Mouse (Mus musculus) hindbrain, embryonic 11.5 days (tissue): ENCODE measurements around the gene Crocc. TPM values are rescaled to one million over a fixed set of nuclear protein-coding genes. Genes with fewer than 3 reads are reported as not detected.

Source experiments
- ATAC-seq: fragments of 200-750 bp; cut with Nextera tagmentation; 2 replicates; pipeline ENCODE4 v1.8.0; 2017; ENCODE audit warnings: mild to moderate bottlenecking, moderate TSS enrichment, moderate library complexity; ENCODE audit not compliant: low FRiP score
- DNase-seq: peaks from one replicate; pipeline ENCODE4 v3.0.0-alpha.2; 2015; ENCODE audit warnings: low spot score
- H3K27ac ChIP-seq: fragments of 300-500 bp; sonication (generic); 2 replicates; pipeline ENCODE4 v1.5.1; 2014; ENCODE audit warnings: mild to moderate bottlenecking, low read depth, low read length
- H3K27me3 ChIP-seq: fragments of 300-500 bp; sonication (generic); 2 replicates; pipeline ENCODE4 v1.6.1; 2014; ENCODE audit warnings: mild to moderate bottlenecking, low read length, moderate library complexity, mixed read lengths; ENCODE audit not compliant: control insufficient read depth, insufficient read depth
- H3K36me3 ChIP-seq: fragments of 300-500 bp; sonication (generic); 2 replicates; pipeline ENCODE4 v1.6.1; 2014; ENCODE audit warnings: mild to moderate bottlenecking, low read length, moderate library complexity, mixed read lengths; ENCODE audit not compliant: control insufficient read depth, insufficient read depth
- H3K4me1 ChIP-seq: fragments of 300-500 bp; sonication (generic); replicated peaks from 2 replicates; pipeline ENCODE4 v1.6.1; 2014; ENCODE audit warnings: low read length, mixed read lengths; ENCODE audit not compliant: control insufficient read depth, insufficient read depth
- H3K4me2 ChIP-seq: fragments of 300-500 bp; sonication (generic); replicated peaks from 2 replicates; pipeline ENCODE4 v1.6.1; 2014; ENCODE audit warnings: mild to moderate bottlenecking, low read depth, low read length
- H3K4me3 ChIP-seq: fragments of 300-500 bp; sonication (generic); 2 replicates; pipeline ENCODE4 v1.5.1; 2014; ENCODE audit warnings: low read depth, low read length
- H3K9ac ChIP-seq: fragments of 300-500 bp; sonication (generic); 2 replicates; pipeline ENCODE4 v1.6.1; 2014; ENCODE audit warnings: low read depth, low read length
- H3K9me3 ChIP-seq: fragments of 300-500 bp; sonication (generic); 2 replicates; pipeline ENCODE4 v1.6.1; 2016; ENCODE audit warnings: low read length; ENCODE audit not compliant: control insufficient read depth
- WGBS: fragments of 180-500 bp; shearing (Covaris S2); extraction: QIAGEN DNeasy Blood & Tissue Kit; methylation state at CpG from one replicate; pipeline ENCODE4 v1.1.7; 2014; 5-methylcytosine and 5-hydroxymethylcytosine counted together
- polyA plus RNA-seq: library from polyadenylated mRNA; unstranded; fragments of >200 nt; fragmentation: Nextera tagmentation; extraction: Ambion mirVana; gene quantifications from 2 replicates; pipeline ENCODE4 v1.2.1, GENCODE M21; 2014

Gene Crocc
- polyA plus RNA-seq, 1 experiment from 2014 or later, result 7.6 TPM

- ATAC-seq (no peak), DNase-seq (no peak)
- H3K27me3 ChIP-seq, result no peaks in the 10 kb centered on the region
- H3K9me3 ChIP-seq, result no peaks in the 10 kb centered on the region
- H3K9ac ChIP-seq, result no peak overlapping the region
- H3K36me3 ChIP-seq, result no peaks in the 10 kb centered on the region
- no peak overlapping the region for H3K27ac ChIP-seq
- no peaks in the 10 kb centered on the region for H3K4me1 ChIP-seq
- H3K4me3 ChIP-seq, result no peak overlapping the region
- 80% methylated on average over 10 of the region's 10 CpGs for WGBS
- H3K4me2 ChIP-seq, result no peak overlapping the region
These were observed 34.7 kb upstream of the Crocc start for GRCm38 (mm10) chr4:141095016-141095415.

DNA sequence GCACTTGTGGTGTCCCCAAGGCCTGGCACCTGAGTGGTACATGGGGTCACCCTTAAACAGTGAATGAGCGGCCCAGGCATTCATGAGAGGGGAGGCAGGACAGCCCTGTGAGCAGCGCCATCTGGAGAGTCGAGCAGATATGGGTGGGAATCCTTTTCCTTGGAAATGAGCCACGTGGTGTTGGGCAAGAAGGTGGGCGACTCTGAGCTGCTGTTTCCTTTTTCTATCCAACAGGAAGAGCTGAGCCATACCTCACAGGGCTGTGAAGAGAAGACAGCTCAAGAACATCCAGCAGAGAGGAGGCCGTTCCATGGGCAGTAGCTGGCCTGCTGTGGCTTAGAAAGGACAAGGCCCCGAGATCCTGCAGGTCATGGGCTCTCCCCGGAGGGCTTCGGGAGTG is 28.4 kb upstream of the Crocc start:
- H3K9ac ChIP-seq, result no peak overlapping the region
- H3K9me3 ChIP-seq, result no peaks in the 10 kb centered on the region
- H3K27ac ChIP-seq, result no peak overlapping the region
- WGBS, result 77% methylated on average over 9 of the region's 9 CpGs
- DNase-seq (no peak), ATAC-seq (no peak)
- no peaks in the 10 kb centered on the region for H3K4me1 ChIP-seq
- no peak overlapping the region for H3K4me2 ChIP-seq
- no peak overlapping the region for H3K4me3 ChIP-seq
- H3K27me3 ChIP-seq, result no peaks in the 10 kb centered on the region
- no peaks in the 10 kb centered on the region for H3K36me3 ChIP-seq

DNA sequence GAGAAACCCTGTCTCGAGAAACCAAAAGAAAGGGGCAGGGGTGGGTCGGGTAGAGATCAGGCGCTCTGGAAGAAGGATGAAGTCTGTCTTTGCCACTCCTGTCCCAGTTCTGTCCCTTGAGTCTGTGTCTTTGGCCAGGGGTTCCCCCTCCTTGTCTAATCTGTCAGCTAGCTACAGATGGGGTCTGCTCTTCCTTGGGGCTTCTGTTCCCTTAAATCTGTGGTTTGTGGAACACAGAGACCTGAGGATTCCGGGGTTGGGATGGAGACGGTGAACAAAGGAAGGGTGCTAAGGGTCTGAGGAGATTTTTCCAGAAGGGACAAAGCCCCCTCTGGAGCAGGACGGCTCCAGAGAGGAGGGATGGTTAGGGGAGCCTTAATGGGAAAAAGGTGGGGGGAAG is 27.7 kb upstream of the Crocc start, which contains the start of gene Spata21:
Gene Spata21 (plus strand): TSS at position 301 of the 400 bp plus-strand sequence.
- Histone ChIP-seq H3K4me3 (no peak within 1 kb of the TSS), H3K9me3 (no peaks in the 10 kb centered on the region), H3K36me3 (no peaks in the 10 kb centered on the region), H3K4me1 (no peaks in the 10 kb centered on the region), H3K27me3 (no peaks in the 10 kb centered on the region), H3K27ac (no peak within 1 kb of the TSS), H3K9ac (no peak within 1 kb of the TSS), H3K4me2 (no peak within 1 kb of the TSS)
- WGBS, result 81% methylated on average over 6 of the region's 6 CpGs
- ATAC-seq, result no peak
- no peak for DNase-seq

GRCm38 (mm10) chr4:141086862-141087261 is 26.5 kb upstream of the Crocc start:
- Histone ChIP-seq H3K4me2 (no peak overlapping the region), H3K9ac (no peak overlapping the region), H3K4me3 (no peak overlapping the region), H3K27me3 (no peaks in the 10 kb centered on the region), H3K27ac (no peak overlapping the region), H3K36me3 (no peaks in the 10 kb centered on the region), H3K4me1 (no peaks in the 10 kb centered on the region), H3K9me3 (no peaks in the 10 kb centered on the region)
- 76% methylated on average over 10 of the region's 10 CpGs for WGBS
- ATAC-seq (no peak), DNase-seq (no peak)

DNA sequence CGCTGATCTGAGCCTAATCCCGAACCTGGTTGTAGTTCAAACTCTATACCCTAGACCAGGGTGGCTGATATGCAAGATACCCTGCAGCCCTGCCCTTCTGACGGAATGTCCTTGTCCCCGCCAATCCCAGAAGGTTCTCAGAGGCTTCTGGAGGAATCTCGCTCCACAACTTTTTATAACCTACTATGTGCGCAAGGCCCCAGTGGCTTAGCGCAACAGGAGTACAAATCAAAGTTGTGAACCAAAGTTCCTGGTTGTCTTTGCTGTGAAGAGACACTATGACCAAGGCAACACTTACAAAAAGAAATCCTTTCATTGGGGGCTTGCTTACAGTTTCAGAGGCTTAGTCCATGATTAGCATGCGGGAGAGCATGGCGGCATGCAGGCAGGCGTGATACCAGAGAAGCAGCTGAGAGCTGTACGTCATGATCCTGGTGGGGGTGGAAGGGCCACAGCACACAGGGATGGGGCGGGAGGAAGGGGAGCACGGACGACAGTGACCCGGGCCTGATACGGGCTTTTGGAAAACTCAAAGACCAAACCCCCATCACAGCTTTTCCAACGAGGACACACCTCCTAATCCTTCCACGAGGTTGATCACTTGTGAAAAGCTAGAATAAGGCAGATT is 18.3 kb upstream of the Crocc start:
- Histone ChIP-seq H3K9me3 (no peaks in the 10 kb centered on the region), H3K27ac (no peak overlapping the region), H3K9ac (no peak overlapping the region), H3K27me3 (no peaks in the 10 kb centered on the region), H3K36me3 (no peaks in the 10 kb centered on the region), H3K4me1 (0 out of 2 replicates have a peak, but pooled peaks cover 5% of the 10 kb centered on the region), H3K4me3 (0 out of 2 replicates have a peak overlapping the region, but pooled peaks have one; percentile 6), H3K4me2 (no peak overlapping the region)
- DNase-seq (no peak), ATAC-seq (peak; percentile 54; the same call in 1 of the 2 replicates)
- 74% methylated on average over 18 of the region's 18 CpGs for WGBS

GRCm38 (mm10) chr4:141077681-141078509 is 17.5 kb upstream of the Crocc start, which contains the start of gene Necap2:
Gene Necap2, minus strand, starts transcription at chr4:141078357.
- Histone ChIP-seq H3K27ac (no peak within 1 kb of the TSS), H3K4me1 (0 out of 2 replicates have a peak, but pooled peaks cover 5% of the 10 kb centered on the region), H3K4me3 (peak within 1 kb of the TSS; percentile 78), H3K27me3 (no peaks in the 10 kb centered on the region), H3K9me3 (no peaks in the 10 kb centered on the region), H3K36me3 (no peaks in the 10 kb centered on the region), H3K9ac (peak within 1 kb of the TSS; percentile 80), H3K4me2 (peak within 1 kb of the TSS; percentile 64)
- DNase-seq (peak; percentile 98), ATAC-seq (peak; percentile 91)
- under 1% methylated on average over 66 of the region's 67 CpGs for WGBS

DNA sequence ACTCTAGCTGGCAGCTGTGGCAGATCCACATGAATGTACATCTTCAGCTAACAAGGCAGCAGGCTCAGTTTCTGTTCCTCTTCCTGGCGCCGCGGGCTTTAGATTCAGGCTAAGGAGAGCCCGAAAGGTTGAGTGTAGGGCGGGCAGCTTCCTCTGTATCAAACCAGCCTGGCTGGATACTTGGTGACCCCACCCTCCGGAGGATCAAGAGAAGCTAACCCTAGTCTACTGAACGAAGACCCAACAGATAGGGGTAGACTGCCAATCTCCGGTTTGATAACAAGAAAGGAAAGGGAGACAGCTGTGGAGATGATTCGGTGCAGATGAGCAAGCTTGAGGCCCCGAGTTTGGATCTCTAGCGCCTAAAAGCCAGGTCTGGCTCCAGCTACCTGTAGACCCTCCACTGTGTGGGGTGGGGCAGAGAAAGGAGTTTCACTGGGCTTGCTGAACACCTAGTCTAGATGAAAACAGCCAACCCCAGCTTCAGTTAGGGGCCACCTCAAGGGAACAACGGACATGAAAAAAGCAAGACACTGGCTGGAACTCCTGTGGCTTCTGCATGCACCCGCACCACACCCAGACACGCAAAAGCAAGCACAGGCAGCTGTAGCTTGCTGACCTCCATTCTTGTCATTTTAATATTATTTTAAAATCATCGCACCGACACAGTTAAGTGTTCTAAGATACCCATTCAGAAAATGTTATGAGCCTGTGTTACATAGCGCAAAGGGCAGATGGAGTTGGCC is 16.6 kb upstream of the Crocc start:
- ATAC-seq, result no peak
- DNase-seq, result no peak
- Histone ChIP-seq H3K27me3 (no peaks in the 10 kb centered on the region), H3K9ac (peak overlapping the region; percentile 80), H3K27ac (no peak overlapping the region), H3K36me3 (no peaks in the 10 kb centered on the region), H3K4me2 (peak overlapping the region; percentile 64), H3K4me3 (peak overlapping the region; percentile 78), H3K9me3 (no peaks in the 10 kb centered on the region), H3K4me1 (0 out of 2 replicates have a peak, but pooled peaks cover 5% of the 10 kb centered on the region)
- WGBS, result 81% methylated on average over 17 of the region's 17 CpGs

DNA sequence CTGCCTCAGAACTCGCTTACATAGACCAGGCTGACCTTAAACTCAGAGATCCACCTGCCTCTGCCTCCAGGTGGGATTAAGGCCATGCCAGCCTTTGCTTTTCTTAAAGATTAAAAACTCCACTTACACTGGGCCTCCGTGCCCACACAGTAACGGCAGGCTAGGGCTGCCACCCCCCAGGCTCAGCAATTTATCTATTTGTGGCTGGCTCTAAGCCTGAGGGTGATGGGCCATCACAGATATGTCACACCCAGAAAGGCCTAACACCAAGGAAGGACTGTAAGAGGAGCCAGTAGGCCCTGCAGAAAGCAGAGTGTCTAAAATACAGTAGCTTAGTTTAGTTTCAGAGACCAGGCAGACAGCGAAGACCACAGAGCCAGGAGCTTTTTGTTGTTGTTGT is 13.8 kb upstream of the Crocc start:
- DNase-seq, result no peak
- 98% methylated on average over 4 of the region's 4 CpGs for WGBS
- 0 out of 2 replicates have a peak, but pooled peaks cover 5% of the 10 kb centered on the region for H3K4me1 ChIP-seq

More for the DNA sequence above, 13.8 kb upstream of the Crocc start:
- no peak overlapping the region for H3K4me2 ChIP-seq
- H3K36me3 ChIP-seq, result no peaks in the 10 kb centered on the region
- no peak overlapping the region for H3K27ac ChIP-seq
- H3K27me3 ChIP-seq, result no peaks in the 10 kb centered on the region
- no peaks in the 10 kb centered on the region for H3K9me3 ChIP-seq
- H3K9ac ChIP-seq, result no peak overlapping the region
- H3K4me3 ChIP-seq, result no peak overlapping the region
- no peak for ATAC-seq
